Mouse (Mus musculus) heart, adult 9 months (tissue): ENCODE data around the gene Zfp13.
"Not testable (repeated sequence)": the region's sequence is repeated elsewhere in the genome, so short reads cannot be mapped to it uniquely, and the experiment has no call there.

Source experiments
- DNase-seq, 2 experiments: peaks; one replicate each; pipeline ENCODE4 v3.0.0; 2022; ENCODE audit warnings: low spot score in 2 of 2

Zfp13 gene

GRCm38 (mm10) chr17:23598582-23599552, at the start of gene Zfp13:
Gene Zfp13 (minus strand): TSS chr17:23599487.
- peak; percentile 92 to 94 for DNase-seq

GRCm38 (mm10) chr17:23645894-23646293, 46.6 kb upstream of the Zfp13 start:
- no peak for DNase-seq

- no peak for DNase-seq
Observed at GRCm38 (mm10) chr17:23644613-23645495, 45.6 kb upstream of the Zfp13 start, which contains the start of gene Mmp25. Gene Mmp25 (minus strand): TSS chr17:23645277.

- DNase-seq = no peak
Observed at GRCm38 (mm10) chr17:23631241-23631640, 32.0 kb upstream of the Zfp13 start.

GRCm38 (mm10) chr17:23630195-23631020, 31.1 kb upstream of the Zfp13 start:
- DNase-seq = peak; percentile 40 to 58

- DNase-seq = no peak
Observed at GRCm38 (mm10) chr17:23627813-23628212, 28.5 kb upstream of the Zfp13 start.

- no peak for DNase-seq
Observed at GRCm38 (mm10) chr17:23620351-23620750, 21.1 kb upstream of the Zfp13 start.

- no peak for DNase-seq
Observed at GRCm38 (mm10) chr17:23617087-23617486, 17.8 kb upstream of the Zfp13 start.

GRCm38 (mm10) chr17:23610361-23610800, 11.1 kb upstream of the Zfp13 start:
- DNase-seq = peak; percentile 5 to 13

GRCm38 (mm10) chr17:23609612-23610011, 10.3 kb upstream of the Zfp13 start:
- no peak for DNase-seq

- DNase-seq = no peak
Observed at GRCm38 (mm10) chr17:23605220-23605619, 5.9 kb upstream of the Zfp13 start.

GRCm38 (mm10) chr17:23604394-23604793, 5.1 kb upstream of the Zfp13 start:
- DNase-seq = no peak

- DNase-seq = no peak
Observed at GRCm38 (mm10) chr17:23603542-23603941, 4.3 kb upstream of the Zfp13 start.

GRCm38 (mm10) chr17:23603077-23603476, 3.8 kb upstream of the Zfp13 start:
- no peak for DNase-seq

GRCm38 (mm10) chr17:23601836-23602585, 2.7 kb upstream of the Zfp13 start:
- DNase-seq = no peak

GRCm38 (mm10) chr17:23600641-23601622, 1.6 kb upstream of the Zfp13 start, which contains the start of gene Zscan10:
Gene Zscan10 (plus strand): TSS chr17:23600856.
- DNase-seq = no peak

GRCm38 (mm10) chr17:23599605-23600063, 347 bp upstream of the Zfp13 start:
- DNase-seq = no peak

- not testable (repeated sequence) for DNase-seq
Observed at GRCm38 (mm10) chr17:23595139-23595538, 4.1 kb downstream of the Zfp13 start.

GRCm38 (mm10) chr17:23592926-23593300, 6.4 kb downstream of the Zfp13 start:
- DNase-seq = no peak
